Mouse (Mus musculus) adrenal gland (tissue): Measurements from ENCODE around the gene Ccr9.

Source experiments
- intact Hi-C: fragments of 180-260 bp; cut with DNase I; formaldehyde crosslinking; loops from one replicate; pipeline ENCODE4 v1.15.1; 2025

Gene Ccr9

GRCm38 (mm10) chr9:123796174-123796573 lies 117.9 kb downstream of the Ccr9 start:
- intact Hi-C loops: loop anchor here (5.0 to 10.0 kb wide), 2 partner anchors 91 to 159 kb away; no protein-coding TSS in a partner anchor

DNA sequence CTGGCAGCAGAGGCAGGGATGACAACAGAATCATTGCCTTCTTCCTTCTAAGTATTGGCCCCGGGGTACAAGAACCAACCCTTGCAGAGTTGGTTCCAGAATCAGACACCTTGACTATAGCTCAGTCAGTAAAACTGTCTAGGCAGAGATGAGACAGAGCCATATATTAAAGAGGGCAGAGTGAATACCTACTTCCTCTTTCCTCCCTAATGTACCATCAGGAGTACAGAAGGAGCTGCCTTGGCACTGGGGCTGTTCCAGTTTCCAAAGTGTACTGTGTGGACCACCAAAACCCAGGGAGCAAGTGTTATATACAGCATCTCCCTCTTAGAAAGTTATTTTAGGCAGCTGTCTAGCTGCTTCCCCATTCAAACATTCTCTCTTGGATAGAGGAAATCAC lies 123.3 kb downstream of the Ccr9 start:
- intact Hi-C loops: no loop called here

- intact Hi-C loops: no loop called here
These were observed 124.2 kb downstream of the Ccr9 start for GRCm38 (mm10) chr9:123802421-123802820.

DNA sequence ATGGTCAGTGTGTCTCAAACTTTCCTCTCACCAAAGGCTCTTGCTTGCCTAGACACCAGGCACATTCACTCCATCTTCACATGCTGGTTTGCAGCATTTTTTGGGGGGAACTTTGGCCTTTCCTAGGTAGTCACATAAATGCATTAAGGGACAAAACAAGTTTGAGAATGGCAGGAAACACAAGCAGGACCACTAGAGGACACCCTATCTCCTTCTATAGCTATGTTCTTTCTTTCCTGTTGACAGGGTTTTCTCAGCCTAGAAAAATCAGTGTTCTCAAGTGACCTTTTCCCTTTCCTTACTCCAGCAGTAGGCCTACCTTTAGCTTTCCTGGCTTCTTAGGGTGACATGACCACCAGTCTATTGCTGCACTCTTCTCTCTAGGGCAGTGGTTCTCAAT lies 124.7 kb downstream of the Ccr9 start:
- intact Hi-C loops: no loop called here

- intact Hi-C loops: no loop called here
These were observed 127.0 kb downstream of the Ccr9 start for GRCm38 (mm10) chr9:123805241-123805640.

DNA sequence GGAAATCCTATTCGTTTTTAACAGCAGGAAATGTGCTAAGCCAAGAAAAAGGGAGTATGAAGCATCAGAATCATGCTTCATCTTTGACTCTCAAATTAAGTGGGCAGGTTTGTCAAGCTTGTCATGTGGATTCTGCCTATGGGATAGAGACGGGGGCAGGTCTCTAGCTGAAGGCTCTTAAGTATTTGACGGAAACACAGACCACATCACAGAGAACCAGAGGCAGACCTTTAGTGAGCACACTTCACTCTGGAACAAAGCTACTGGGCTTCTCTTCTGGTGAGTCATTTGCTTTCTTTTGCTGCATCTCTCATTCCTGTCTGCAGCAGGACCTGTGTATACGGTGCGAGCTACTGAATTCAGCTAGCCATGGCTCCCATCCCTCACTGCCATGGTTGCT lies 128.0 kb downstream of the Ccr9 start, which contains the start of gene Cxcr6:
Cxcr6 (plus strand) TSS at position 209 of the 400 bp plus-strand sequence.
- intact Hi-C loops: no loop called here

DNA sequence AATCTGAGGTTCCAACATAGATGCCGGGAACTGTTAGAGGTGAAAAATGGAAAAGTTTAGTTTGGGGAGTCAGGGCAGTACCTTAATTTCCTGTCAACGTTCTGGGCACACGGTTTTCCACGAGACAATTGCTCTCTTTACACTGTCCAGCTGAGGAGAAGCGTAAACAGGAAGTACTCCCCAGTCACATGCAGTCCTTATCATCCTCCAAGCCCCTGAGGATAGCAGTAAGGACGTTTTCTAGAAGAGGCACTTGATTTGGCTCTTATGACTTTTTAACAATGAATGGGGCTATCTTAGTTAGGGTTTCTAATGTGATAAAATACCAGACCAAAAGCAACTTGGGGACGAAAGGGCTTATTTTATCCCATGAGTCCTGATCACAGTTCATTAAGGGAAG lies 130.3 kb downstream of the Ccr9 start:
- intact Hi-C loops: no loop called here

- intact Hi-C loops: loop anchor here (10.0 kb wide), 1 partner anchor 227 kb away; no protein-coding TSS in a partner anchor
These were observed 133.6 kb downstream of the Ccr9 start for GRCm38 (mm10) chr9:123811831-123812230.

DNA sequence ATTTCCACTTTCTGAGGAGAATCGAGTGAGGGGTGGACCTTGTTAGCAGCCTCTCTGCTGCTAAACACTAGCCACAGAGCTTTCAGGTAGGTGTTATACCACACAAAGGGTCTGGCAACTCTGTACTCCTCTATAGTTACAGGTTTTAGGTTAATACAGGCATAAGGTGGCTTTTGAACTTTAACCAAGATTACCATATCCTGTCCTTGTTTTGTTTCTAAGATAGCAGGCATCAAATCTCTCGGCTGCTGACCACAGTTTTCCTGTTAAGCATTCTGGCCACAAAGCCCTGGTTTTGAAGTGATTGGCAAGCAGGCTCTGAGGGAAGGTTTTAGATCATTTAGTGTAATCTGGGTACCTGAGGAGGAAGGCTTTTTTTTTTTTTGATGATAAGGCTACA lies 136.1 kb downstream of the Ccr9 start:
- intact Hi-C loops: loop anchor here (10.0 kb wide), 1 partner anchor 230 kb away; no protein-coding TSS in a partner anchor

- intact Hi-C loops: loop anchor here (10.0 kb wide), 1 partner anchor 230 kb away; no protein-coding TSS in a partner anchor
These were observed 136.6 kb downstream of the Ccr9 start for GRCm38 (mm10) chr9:123814821-123815220.

DNA sequence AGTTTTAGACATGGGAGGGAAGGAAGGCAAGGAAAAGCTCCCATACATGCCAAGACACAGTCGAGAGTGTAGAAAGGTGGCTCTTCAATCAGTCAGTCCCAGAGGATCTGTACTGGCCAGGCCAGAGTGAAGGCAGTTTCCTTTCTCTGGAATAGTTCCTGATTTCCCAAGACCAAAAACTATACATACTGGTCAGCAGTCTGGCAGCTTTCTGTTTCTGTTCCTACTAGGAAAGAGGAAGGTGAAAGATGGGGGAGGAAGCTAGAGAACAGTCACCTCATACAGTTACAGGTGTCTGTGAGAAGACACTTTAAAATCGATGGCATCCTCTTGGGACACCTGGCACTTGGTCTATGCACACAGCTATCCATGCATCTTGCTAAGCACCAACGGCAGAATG lies 137.2 kb downstream of the Ccr9 start:
- intact Hi-C loops: loop anchor here (10.0 kb wide), 1 partner anchor 231 kb away; no protein-coding TSS in a partner anchor

DNA sequence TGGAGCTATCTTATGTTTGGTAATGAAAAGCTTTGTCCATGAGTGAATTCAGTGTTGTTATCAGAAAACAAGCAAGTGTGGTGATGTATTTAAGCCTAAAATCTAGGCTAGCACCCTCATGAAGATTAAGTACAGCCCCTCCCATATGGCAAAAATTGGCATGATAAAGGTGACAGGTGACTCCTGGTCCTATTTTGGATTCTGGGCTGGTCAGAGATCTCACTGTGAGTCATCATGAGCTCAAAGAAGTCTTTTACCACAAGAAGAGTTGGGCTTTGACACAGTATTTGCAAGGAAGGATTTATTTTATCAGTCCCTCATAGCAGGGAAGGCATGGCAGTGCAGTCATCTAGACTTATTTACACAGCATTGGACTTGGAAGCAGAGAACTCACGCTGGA lies 137.8 kb downstream of the Ccr9 start:
- intact Hi-C loops: loop anchor here (10.0 kb wide), 1 partner anchor 231 kb away; no protein-coding TSS in a partner anchor

- intact Hi-C loops: loop anchor here (10.0 kb wide), 1 partner anchor 234 kb away; no protein-coding TSS in a partner anchor
These were observed 140.4 kb downstream of the Ccr9 start for GRCm38 (mm10) chr9:123818601-123819000.

GRCm38 (mm10) chr9:123826631-123827030 lies 148.4 kb downstream of the Ccr9 start:
- intact Hi-C loops: loop anchor here (10.0 kb wide), 1 partner anchor 122 kb away; no protein-coding TSS in a partner anchor

DNA sequence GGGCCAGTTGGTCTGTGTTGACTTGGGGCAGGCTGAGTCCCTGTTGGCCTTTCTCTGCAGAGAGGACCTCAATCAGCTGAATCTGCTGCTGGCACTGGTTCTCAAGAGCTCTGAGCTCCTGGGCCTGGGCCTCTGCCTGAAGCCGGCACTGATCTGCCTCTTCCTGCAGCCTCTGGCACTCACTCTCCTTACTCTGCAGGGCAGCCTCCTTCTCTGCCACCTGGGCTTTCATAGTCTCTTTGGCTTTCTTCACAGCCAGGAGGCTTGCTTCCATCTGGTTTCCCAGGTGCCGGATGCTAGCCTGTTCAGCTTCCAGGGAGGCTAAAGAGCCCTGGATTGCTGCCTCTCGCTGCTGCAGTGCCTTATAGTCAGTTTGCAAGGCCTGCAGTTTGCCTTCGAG lies 150.7 kb downstream of the Ccr9 start:
- intact Hi-C loops: loop anchor here (10.0 kb wide), 1 partner anchor 124 kb away; no protein-coding TSS in a partner anchor
